Mouse (Mus musculus): Measurements from ENCODE around the gene Icam4. TPM values are rescaled to one million over a fixed set of nuclear protein-coding genes. Genes with fewer than 3 reads are reported as not detected.

Icam4 gene
- polyA plus RNA-seq, 2 experiments, result 0.26 to 0.99 TPM

- peak overlapping the region; percentile 49 for H3K4me3 ChIP-seq (replicated peaks; ENCODE audit: low read length)
- no peak for ATAC-seq (ENCODE audit: low FRiP score, low read depth)
- no peak overlapping the region for H3K9ac ChIP-seq (ENCODE audit: low read depth, low read length, severe bottlenecking)
- H3K36me3 ChIP-seq (ENCODE audit: control insufficient read depth, insufficient read depth, low read length), result no peaks in the 10 kb centered on the region
- no peak for DNase-seq (ENCODE audit: low spot score)
- no peak overlapping the region for H3K27ac ChIP-seq (replicated peaks; ENCODE audit: low read depth, low read length)
- no peak for TF ChIP-seq POLR2A (IDR thresholded peaks at IDR 0.05; ENCODE audit: borderline replicate concordance, extremely low read depth, insufficient read depth, insufficient read length)
- WGBS, result 21% methylated on average over 22 of the region's 22 CpGs
- H3K4me1 ChIP-seq (ENCODE audit: control insufficient read depth, insufficient read depth, low read length), result peaks cover 25% of the 10 kb centered on the region
- H3K27me3 ChIP-seq (ENCODE audit: control insufficient read depth, insufficient read depth, low read length), result peaks cover 52% of the 10 kb centered on the region
- no peaks in the 10 kb centered on the region for H3K9me3 ChIP-seq (ENCODE audit: control insufficient read depth, low read length)
- H3K4me2 ChIP-seq (replicated peaks; ENCODE audit: low read depth, low read length, severe bottlenecking), result peak overlapping the region; percentile 92
These were observed 955 bp downstream of the Icam4 start for GRCm38 (mm10) chr9:21030055-21030600.

- peaks cover 25% of the 10 kb centered on the region for H3K4me1 ChIP-seq (ENCODE audit: control insufficient read depth, insufficient read depth, low read length)
- no peak for TF ChIP-seq POLR2A (IDR thresholded peaks at IDR 0.05; ENCODE audit: borderline replicate concordance, extremely low read depth, insufficient read depth, insufficient read length)
- peak overlapping the region; percentile 92 for H3K4me2 ChIP-seq (replicated peaks; ENCODE audit: low read depth, low read length, severe bottlenecking)
- no peak overlapping the region for H3K9ac ChIP-seq (ENCODE audit: low read depth, low read length, severe bottlenecking)
- DNase-seq (ENCODE audit: low spot score), result peak; percentile 93
- no peak overlapping the region for H3K27ac ChIP-seq (replicated peaks; ENCODE audit: low read depth, low read length)
- H3K4me3 ChIP-seq (replicated peaks; ENCODE audit: low read length), result peak overlapping the region; percentile 49
- under 1% methylated on average over 13 of the region's 13 CpGs for WGBS
- ATAC-seq (ENCODE audit: low FRiP score, low read depth), result peak; percentile 72
- no peaks in the 10 kb centered on the region for H3K36me3 ChIP-seq (ENCODE audit: control insufficient read depth, insufficient read depth, low read length)
- H3K9me3 ChIP-seq (ENCODE audit: control insufficient read depth, low read length), result no peaks in the 10 kb centered on the region
- peaks cover 59% of the 10 kb centered on the region for H3K27me3 ChIP-seq (ENCODE audit: control insufficient read depth, insufficient read depth, low read length)
These were observed 1.6 kb downstream of the Icam4 start for GRCm38 (mm10) chr9:21030781-21031250.

GRCm38 (mm10) chr9:21031251-21031895 is 2.2 kb downstream of the Icam4 start:
- Histone ChIP-seq H3K27me3 (ENCODE audit: control insufficient read depth, insufficient read depth, low read length) (peaks cover 65% of the 10 kb centered on the region), H3K36me3 (ENCODE audit: control insufficient read depth, insufficient read depth, low read length) (no peaks in the 10 kb centered on the region), H3K4me2 (replicated peaks; ENCODE audit: low read depth, low read length, severe bottlenecking) (peak overlapping the region; percentile 92), H3K4me3 (replicated peaks; ENCODE audit: low read length) (peak overlapping the region; percentile 49), H3K4me1 (ENCODE audit: control insufficient read depth, insufficient read depth, low read length) (peaks cover 25% of the 10 kb centered on the region), H3K27ac (replicated peaks; ENCODE audit: low read depth, low read length) (no peak overlapping the region), H3K9me3 (ENCODE audit: control insufficient read depth, low read length) (no peaks in the 10 kb centered on the region), H3K9ac (ENCODE audit: low read depth, low read length, severe bottlenecking) (0 out of 2 replicates have a peak overlapping the region, but pooled peaks have one; percentile 4)
- DNase-seq (ENCODE audit: low spot score), result peak; percentile 53
- ATAC-seq (ENCODE audit: low FRiP score, low read depth), result peak; percentile 41
- under 1% methylated on average over 36 of the region's 36 CpGs for WGBS
- TF ChIP-seq POLR2A (IDR thresholded peaks at IDR 0.05; ENCODE audit: borderline replicate concordance, extremely low read depth, insufficient read depth, insufficient read length), result no peak

GRCm38 (mm10) chr9:21031896-21032351 is 2.8 kb downstream of the Icam4 start, which contains the start of gene Icam5:
Gene Icam5 (plus strand): TSS chr9:21032073.
- no peak for TF ChIP-seq POLR2A (IDR thresholded peaks at IDR 0.05; ENCODE audit: borderline replicate concordance, extremely low read depth, insufficient read depth, insufficient read length)
- Histone ChIP-seq H3K4me2 (replicated peaks; ENCODE audit: low read depth, low read length, severe bottlenecking) (peak within 1 kb of the TSS; percentile 92), H3K9ac (ENCODE audit: low read depth, low read length, severe bottlenecking) (0 out of 2 replicates have a peak within 1 kb of the TSS, but pooled peaks have one; percentile 4), H3K4me1 (ENCODE audit: control insufficient read depth, insufficient read depth, low read length) (peaks cover 30% of the 10 kb centered on the region), H3K36me3 (ENCODE audit: control insufficient read depth, insufficient read depth, low read length) (no peaks in the 10 kb centered on the region), H3K27ac (replicated peaks; ENCODE audit: low read depth, low read length) (no peak within 1 kb of the TSS), H3K4me3 (replicated peaks; ENCODE audit: low read length) (peak within 1 kb of the TSS; percentile 49), H3K27me3 (ENCODE audit: control insufficient read depth, insufficient read depth, low read length) (peaks cover 70% of the 10 kb centered on the region), H3K9me3 (ENCODE audit: control insufficient read depth, low read length) (no peaks in the 10 kb centered on the region)
- no peak for ATAC-seq (ENCODE audit: low FRiP score, low read depth)
- DNase-seq (ENCODE audit: low spot score), result no peak
- WGBS, result under 1% methylated on average over 34 of the region's 35 CpGs

- Histone ChIP-seq H3K9me3 (ENCODE audit: control insufficient read depth, low read length) (no peaks in the 10 kb centered on the region), H3K27me3 (ENCODE audit: control insufficient read depth, insufficient read depth, low read length) (peaks cover 76% of the 10 kb centered on the region), H3K36me3 (ENCODE audit: control insufficient read depth, insufficient read depth, low read length) (no peaks in the 10 kb centered on the region), H3K4me1 (ENCODE audit: control insufficient read depth, insufficient read depth, low read length) (peaks cover 32% of the 10 kb centered on the region), H3K4me3 (replicated peaks; ENCODE audit: low read length) (peak overlapping the region; percentile 49), H3K4me2 (replicated peaks; ENCODE audit: low read depth, low read length, severe bottlenecking) (peak overlapping the region; percentile 92), H3K27ac (replicated peaks; ENCODE audit: low read depth, low read length) (no peak overlapping the region), H3K9ac (ENCODE audit: low read depth, low read length, severe bottlenecking) (no peak overlapping the region)
- ATAC-seq (ENCODE audit: low FRiP score, low read depth) (no peak), DNase-seq (ENCODE audit: low spot score) (no peak)
- TF ChIP-seq POLR2A (IDR thresholded peaks at IDR 0.05; ENCODE audit: borderline replicate concordance, extremely low read depth, insufficient read depth, insufficient read length), result no peak
- 2% methylated on average over 7 of the region's 7 CpGs for WGBS
These were observed 3.3 kb downstream of the Icam4 start for GRCm38 (mm10) chr9:21032491-21032890.

Measured in limb, embryonic 14.5 days (tissue).